Mouse (Mus musculus): ENCODE measurements around the gene Prmt1.
A peak's percentile ranks its signal among the peaks of the same experiment; 100 is the strongest.

Prmt1 gene

DNA sequence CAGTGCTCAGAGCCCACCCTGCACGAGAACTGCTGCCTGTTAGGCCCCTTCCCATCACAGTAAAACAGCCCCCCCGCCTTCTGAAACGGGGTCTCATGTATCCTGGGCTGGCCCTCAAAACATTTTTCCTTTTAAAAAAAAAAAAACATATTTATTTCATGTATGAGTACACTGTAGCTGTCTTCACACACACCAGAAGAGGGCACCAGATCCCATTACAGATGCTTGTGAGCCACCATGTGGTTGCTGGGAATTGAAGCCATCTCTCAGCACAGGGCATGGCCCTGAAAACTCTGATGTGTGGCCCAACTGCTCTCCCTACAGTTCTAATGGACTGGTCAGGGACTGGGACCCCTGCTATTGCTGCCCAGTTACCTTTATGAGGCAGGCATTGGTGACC is 8.1 kb downstream of the Prmt1 start:
- DNase-seq (ENCODE audit: low spot score in 2 of 2), result no peak

DNA sequence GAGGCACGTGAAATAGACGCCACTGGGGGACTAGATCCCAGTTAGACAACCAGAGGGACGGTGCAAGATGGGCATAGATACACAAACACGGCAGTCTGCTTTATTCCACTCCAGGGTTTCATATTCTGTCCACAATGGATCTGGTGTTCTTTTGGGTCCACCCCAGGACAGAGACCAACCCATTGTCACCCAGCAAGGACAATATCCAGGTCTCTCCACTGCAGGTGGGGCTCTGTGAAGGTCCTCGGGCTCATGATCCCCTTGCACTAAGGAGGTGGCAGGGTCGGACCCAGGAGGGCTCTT is 11.3 kb downstream of the Prmt1 start:
- DNase-seq (ENCODE audit: low spot score in 2 of 2), result no peak

DNA sequence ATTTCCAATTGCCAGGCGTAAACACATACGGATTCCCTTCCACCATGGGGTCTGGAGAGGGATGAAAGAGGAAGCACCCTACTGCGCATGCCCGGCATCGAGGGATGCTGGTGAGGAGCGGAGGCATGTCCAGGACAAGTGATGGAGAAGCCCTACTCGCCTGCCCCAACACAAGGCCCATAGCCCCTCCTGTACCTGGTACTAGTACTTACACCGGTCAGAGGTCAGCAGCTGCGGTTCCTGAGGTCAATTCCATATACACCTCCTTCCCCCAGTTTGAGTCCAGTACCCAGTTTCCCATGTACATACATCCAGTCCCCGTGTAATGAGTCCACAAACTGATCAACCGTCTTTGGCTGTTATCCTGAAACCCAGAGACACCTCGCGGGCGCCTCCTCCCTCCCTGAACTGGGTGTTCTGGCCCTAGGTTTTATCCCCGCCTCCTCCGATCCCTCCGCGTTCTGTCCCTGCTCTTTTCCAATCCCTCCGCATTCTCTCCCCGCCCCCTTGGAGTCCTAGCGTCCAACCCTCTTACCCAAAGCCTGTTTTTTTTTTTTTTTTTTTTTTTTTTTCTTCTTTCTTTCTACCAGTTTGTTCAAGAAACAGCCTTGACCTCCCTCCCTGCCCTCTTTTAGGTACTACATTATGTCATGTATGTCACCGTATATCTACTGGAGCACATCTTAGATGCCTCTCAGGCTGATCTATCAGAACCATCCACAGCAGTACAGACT is 11.8 kb downstream of the Prmt1 start, which contains the start of gene Cpt1c:
TSS of gene Cpt1c (minus strand) at position 469 of the 734 bp plus-strand sequence.
- peak; percentile 74 to 83 for DNase-seq (ENCODE audit: low spot score in 2 of 2)

DNA sequence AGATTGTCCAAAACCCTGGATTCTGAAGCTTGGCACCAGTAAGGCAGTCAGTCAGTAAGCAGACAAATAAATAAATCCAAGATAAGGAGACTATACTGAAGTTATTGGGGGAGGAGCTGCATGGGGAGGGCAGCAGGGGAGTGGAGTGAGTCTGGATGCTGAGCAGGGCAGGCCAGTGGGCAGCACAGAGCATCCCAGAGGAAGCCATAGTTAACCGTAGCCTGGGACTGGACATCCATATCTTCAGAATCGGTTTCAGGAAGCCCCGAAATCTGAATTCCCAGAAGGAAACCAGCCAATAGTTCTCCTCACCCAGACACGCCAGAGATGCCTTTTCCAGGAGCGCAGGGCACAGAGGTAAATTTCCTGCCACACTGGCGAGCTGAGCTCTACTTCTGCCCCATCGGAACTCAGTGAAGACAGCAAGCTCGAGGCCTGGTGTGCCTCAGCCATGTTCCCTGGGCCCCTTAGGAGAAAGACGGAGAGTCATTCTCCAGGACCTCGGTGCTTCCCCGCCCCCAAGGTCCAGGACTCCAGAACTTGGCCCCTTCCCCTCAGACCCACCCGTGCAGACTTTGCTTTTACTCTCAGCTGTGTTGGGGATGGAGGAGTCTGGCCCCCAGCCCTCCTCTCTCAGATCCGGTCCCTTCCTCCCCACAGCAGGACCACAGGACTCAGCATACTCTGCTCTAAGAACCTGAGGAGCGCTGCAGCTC is 12.8 kb downstream of the Prmt1 start:
- DNase-seq (ENCODE audit: low spot score in 2 of 2), result no peak

DNA sequence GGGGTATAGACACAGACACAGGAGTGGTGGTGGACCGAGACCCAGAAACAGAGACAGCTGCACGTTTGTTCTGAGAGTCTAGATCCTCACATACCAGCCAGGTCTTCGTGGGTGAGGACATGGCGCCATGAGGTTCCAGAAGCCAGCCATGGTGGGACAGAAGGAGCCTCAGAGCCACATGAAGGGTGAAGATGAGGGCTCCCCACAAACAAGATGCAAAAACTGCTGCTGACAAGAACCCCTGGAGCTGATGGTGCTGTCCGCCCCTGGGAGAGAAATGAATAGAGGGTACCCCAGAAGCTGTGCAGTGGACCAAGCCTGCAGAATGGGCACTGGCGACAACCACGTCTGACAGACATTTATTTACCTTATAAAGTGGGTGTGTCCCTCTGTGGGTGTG is 15.2 kb downstream of the Prmt1 start:
- no peak for DNase-seq (ENCODE audit: low spot score in 2 of 2)

DNA sequence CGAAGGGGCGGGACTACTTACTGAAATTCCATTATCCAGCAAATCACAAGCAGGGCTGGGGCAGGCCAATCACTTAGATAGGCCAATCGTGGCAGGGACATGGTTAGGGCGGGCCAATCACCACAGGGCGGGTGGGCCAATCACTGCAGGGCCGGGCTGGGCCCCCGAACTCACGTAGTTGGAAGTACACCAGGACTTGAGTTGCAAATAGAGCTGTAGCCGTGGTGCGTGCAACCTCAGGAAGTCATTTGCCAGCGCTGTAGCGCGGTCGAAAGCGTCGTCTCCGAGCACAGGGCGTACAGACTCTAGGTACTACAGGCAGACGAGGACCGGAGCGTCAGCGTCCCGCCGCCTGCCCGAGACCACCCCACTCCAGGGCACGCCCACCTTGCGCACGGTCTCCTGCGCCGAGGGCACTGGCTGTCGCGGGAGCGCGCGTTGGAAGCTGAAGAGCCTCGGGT is 16.1 kb downstream of the Prmt1 start:
- peak; percentile 67 to 79 for DNase-seq (ENCODE audit: low spot score in 2 of 2)

DNA sequence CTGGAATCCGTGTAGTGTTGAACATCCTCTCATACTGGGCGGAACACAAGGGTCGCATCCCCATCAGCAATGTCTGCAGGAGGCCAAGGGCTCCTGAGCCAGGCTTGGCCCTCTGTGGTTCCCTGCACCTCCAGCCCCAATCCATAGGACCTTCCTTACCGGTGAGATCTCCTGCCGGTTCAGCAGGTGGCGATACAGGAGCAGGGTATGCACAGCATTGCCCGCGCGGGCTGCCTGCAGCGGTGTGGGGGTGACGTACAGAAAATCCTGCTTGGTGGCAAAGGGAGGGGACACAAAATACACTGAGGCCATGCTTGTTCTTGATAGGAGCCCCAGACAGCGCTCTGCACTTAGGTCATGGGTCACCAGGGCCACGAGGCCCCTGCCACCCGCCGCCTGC is 19.7 kb downstream of the Prmt1 start:
- DNase-seq (ENCODE audit: low spot score in 2 of 2), result no peak

DNA sequence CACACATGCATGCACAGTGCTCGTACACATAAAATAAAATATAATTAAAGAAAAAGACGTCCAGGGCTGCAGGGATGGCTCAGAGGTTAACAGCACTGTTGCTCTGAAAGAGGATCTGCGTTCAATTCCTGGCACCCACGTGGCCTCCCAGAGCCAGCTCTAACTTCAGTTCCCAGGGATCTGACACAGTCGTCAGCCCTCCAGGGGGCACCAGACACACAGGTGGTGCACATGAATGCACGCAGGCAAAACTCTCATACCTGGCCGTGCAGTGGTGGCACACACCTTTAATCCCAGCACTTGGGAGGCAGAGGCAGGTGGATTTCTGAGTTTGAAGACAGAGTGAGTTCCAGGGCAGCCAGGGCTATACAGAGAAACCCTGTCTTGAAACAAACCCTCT is 20.4 kb downstream of the Prmt1 start:
- peak in 1 of 2 experiments; percentile 19 for DNase-seq (ENCODE audit: low spot score in 2 of 2)

DNA sequence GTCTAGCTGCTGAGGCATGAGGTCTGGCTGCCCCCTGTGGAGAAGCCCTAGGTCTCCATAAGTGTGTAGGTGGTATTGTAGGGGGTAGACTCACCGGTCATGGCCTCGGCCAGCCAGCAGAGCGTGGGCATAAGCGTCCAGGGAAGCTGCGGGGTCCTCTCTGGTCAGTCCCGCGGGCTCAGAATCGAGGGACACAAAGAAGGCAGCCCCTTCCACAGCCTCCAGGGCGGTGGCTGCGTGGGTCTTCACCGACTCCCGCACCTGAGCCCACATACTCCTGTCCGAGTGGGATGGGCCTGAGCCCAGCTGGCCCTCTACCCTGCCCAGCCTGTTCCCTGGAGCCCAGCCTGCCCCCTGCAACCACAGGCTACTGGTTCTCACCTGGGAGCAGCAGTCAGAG is 21.4 kb downstream of the Prmt1 start:
- no peak for DNase-seq (ENCODE audit: low spot score in 2 of 2)

DNA sequence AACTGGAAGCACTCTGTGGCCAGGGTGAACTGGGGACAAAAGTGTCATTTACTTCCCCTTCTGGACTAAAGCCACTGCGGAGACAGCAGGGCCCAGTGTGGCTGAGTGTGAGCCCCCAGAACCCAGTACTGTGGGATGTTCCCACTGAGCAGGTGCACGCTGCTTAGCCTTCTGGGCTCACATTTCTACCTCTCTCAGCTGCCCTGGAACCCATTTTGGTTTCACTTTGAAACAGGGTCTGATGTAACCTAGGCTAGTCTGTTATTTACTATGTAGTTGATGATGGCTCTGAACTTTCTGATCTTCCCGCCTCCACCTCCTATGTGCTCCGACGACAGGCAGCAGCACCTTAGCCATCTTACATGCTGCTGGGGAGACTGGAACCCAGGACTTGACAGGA is 23.5 kb downstream of the Prmt1 start:
- DNase-seq (ENCODE audit: low spot score in 2 of 2), result no peak

DNA sequence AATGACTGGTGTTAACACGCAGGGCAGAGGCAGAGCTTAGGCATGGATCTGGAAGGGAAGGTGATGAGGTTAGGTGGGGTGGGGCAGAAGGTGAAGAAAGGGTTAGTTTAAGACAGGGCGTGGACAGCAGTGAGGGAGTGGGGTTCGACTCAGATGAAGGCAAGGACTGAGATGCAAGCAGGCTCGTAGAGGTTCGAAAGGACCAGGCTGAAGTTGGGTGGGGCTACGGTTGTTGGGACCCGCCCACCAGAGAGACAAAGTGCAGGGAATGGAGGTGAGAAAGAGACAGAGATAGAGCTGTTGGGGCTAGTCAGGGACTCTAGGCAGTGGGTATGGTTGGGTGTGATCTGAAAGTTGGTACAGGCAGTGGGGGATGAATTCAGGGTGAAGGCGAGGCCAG is 24.0 kb downstream of the Prmt1 start:
- peak in 1 of 2 experiments; percentile 11 for DNase-seq (ENCODE audit: low spot score in 2 of 2)

DNA sequence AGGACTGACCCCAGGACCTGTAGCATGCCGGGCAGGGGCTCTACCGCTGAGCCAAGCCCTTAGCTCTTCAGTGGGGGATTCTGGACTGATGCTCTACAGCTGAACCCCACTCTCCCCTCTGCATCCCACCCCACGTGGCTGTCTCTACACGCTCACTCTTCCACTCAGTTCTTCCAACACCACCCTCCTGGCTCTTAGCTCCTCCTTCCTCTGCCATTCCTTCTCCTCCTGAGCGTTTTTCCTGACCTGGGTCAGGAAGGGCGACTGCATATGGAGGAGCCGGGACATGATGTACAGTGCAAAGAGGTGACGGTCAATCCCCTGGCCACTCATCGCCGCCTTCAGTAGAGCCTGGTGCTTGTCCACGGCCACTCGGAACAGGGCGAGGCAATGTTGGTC is 25.9 kb downstream of the Prmt1 start:
- peak in 1 of 2 experiments; percentile 60 for DNase-seq (ENCODE audit: low spot score in 2 of 2)

DNA sequence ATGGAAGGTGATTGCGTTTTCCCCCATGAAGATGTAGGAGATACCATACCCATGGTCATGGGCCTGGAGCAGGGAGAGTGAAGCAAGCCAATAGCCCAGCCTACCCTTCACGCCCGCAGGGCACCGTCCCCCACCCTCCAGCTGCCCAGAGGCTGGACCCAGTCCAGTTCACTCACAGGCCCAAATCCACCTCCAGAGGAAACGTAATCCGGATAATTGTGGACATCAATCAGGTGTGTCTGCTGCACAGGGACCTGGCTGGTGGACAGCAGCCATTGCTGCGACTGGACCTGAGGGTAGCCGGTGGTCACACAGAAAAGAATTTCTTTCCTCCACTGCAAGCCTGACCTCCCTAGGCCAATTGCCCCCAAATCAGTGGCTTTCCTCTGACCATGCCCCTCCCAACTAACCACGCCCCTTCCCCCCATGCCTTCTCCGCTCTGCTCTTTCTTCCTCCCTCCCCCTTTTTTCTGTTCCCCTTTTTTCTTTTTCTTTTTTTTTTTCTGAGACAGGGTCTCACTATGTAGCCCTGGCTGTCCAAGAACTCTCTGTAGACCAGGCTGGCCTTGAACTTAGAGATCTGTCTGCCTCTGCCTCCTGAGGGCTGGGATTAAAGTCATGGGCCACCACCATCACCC is 26.4 kb downstream of the Prmt1 start:
- DNase-seq (ENCODE audit: low spot score in 2 of 2), result peak; percentile 51 to 73

DNA sequence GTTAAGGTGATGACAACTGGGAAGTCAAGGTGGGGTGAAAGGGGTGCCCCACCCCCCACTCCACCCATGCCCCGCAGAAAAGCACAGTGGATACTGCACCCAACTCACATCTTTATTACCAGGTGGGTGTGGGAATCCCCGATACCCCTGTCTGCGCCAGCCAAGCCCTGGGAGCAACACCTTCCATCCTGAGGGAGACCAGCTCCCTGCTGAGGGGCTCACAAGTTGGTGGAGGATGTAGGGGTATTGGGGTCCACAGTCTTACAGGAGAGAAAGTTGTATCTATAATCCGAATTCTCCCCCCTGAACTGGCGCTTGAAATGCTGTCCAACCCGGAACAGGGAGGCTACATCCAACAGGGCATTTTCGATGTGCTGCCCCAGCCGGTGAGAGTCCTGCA is 27.1 kb downstream of the Prmt1 start:
- no peak for DNase-seq (ENCODE audit: low spot score in 2 of 2)

DNA sequence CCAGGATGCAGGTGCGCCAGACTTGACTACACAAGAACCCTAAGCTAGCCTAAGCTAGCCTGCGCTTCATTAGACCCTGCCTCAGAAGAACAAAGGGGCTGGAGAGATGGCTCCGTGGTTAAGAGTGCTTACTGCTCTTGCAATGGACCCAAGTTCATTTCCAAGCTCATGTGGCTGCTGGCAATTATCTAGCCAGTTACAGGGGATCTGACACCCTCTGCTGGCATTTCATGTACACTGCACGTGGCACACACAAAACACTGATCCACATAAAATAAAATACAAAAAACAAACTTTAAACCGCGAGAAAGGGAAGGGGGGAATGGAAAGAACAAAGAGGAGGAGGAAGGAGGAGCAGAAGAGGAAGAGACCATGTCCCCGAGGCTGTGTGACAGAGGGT is 28.2 kb downstream of the Prmt1 start:
- peak in 1 of 2 experiments; percentile 67 for DNase-seq (ENCODE audit: low spot score in 2 of 2)

DNA sequence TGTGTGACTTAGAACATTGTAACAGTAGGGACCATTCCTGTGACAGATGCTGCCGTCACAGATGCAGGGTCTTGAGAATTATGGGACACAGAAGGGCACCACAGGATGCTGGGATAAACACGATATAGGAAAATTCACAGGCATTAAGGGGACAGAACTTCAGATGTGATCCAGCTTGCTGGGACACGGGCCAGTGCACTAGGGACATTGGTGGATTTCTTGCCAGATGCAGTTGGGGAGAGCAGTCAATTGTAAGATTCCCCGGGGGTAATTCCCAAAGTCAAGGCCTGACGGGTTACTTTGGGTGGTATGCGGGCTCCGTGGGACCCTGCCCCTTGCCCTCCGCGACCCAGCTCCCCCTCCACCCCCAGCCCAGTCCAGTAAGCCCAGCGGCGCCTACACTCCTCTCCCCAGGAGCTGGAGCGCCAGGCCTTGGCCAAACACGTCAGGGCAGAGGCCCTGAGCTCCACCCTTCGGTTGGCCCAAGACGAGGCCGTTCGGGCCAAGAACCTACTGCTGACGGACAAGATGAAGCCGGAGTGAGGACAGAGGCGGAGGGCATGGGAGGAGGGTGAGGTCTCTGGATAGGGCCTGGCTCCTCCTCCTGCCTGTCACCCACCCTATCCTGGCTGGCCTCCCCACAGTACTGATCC is 29.1 kb downstream of the Prmt1 start:
- DNase-seq (ENCODE audit: low spot score in 2 of 2), result peak in 1 of 2 experiments; percentile 64

DNA sequence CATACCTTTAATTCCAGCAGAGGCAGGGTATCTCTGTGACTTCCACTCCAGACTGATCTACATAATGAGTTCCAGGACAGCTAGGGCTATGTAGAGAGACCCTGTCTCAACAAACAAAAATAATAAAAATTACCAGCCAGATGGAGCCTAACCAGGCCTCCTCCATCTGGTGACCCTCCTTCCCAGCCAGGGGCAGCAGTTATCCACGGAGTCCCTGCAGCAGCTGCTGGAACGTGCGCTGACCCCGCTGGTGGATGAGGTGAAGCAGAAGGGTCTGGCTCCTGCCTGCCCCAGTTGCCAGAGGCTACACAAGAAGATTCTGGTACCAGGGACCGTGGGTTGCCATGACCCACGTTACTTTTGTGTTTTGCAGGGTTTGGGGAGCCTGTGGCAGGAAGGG is 30.1 kb downstream of the Prmt1 start:
- DNase-seq (ENCODE audit: low spot score in 2 of 2), result no peak

DNA sequence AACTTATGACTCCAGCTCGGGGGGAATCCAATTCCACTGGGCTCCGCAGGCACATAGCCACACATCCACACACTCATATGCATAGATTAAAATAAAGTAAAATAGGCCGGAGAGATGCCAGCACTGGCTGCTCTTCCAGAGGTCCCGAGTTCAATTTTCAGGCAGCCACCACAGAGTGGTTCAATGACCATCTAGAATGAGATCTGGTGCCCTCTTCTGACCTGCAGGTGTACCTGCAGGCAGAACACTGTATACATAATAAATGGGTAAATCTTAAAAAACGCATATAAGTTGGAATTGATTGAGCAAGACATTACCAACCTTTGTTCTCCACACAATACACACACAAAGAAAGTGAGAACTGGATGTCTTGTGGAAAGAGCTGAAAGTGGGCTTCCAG is 30.7 kb downstream of the Prmt1 start:
- DNase-seq (ENCODE audit: low spot score in 2 of 2), result no peak

DNA sequence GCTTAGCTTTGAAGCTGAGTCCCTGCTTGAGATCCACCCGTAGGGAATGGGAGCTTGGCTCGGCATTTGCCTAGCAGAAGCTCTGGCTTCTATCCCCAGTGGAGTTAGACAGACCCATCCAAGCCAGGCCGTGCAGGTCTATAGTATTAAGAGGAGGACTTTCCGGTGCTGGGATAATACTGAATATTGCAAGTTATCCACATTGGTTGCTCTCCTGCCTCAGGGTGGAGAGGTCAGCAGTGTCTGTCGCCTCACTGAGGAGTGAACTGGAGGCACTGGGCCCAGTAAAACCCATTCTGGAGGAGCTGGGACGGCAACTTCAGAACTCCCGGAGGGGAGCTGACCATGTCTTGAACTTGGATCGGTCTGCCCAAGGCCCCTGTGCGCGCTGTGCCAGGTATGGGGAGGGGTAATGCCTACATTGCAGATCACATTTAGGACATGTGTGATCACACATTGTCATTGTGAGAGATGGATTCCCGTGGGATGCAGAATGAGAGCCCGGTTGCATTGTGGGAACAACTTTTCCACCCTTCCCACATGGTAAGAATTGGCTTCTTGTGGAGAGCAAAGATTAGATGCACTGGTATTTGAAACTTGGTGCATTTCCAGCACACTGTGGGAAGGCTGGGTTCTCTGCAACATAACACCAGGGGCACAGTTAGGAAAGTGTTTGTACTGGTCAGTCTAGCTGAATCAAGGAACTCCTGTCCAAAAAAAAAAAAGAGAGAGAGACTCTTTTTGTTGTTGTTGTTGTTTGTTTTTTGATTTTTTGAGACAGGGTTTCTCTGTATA is 32.1 kb downstream of the Prmt1 start:
- DNase-seq (ENCODE audit: low spot score in 2 of 2), result no peak

DNA sequence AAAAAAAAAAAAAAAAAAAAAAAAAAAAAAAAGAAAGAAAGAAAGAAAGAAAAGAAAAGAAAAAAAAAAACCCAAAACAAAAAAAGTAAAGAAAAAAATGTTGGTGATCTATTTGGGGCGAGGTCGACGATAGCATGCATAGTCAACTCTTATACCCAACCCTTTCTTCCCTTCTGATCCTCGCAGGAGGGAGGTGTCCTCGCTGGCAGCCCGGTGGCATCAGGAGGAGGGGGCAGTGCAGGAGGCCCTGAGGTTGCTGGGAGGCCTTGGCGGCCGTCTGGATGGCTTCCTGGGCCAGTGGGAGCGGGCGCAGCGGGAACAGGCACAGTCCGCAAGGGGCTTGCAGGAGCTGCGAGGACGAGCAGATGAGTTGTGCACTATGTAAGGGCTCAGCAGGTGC is 32.8 kb downstream of the Prmt1 start:
- no peak for DNase-seq (ENCODE audit: low spot score in 2 of 2)

DNA sequence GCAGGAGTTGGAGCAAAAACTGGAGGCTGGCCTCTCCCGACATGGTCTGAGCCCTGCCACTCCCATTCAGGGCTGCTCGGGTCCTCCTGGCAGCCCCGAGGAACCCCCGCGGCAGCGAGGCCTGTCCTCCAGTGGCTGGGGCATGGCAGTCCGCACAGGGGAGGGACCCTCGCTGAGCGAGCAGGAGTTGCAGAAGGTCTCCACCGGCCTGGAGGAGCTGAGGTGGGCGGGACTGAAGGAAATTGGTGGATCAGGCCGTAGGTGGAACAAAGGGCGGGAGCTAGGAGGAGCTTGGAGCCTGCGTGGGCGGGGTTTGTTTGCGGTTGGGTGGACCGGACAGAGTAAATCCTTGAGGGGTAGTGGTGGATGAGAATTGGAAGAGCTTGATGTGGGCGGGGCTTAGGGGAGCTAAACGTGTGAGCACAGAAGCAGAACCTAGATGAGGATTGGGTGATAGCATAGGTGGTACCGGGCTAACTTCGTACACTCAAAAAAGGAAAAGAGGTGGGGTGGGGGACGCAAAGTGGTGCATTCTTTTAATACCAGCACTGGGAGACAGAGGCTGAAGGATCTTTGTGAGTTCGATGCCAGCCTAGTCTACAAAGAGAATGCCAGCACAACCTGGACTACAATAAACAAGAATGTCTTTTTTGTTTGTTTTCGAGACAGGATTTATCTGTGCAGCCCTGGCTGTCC is 33.6 kb downstream of the Prmt1 start:
- peak; percentile 77 to 85 for DNase-seq (ENCODE audit: low spot score in 2 of 2)
